Mouse (Mus musculus) gonadal fat pad, adult 2 months (tissue): ENCODE results near the gene Syce3. TPM values are rescaled to one million over a fixed set of nuclear protein-coding genes. Genes with fewer than 3 reads are reported as not detected.
"Not testable (repeated sequence)": the region's sequence is repeated elsewhere in the genome, so short reads cannot be mapped to it uniquely, and the experiment has no call there.

Source experiments
- DNase-seq: peaks from one replicate; pipeline ENCODE4 v3.0.0-alpha.2; 2012; ENCODE audit warnings: low read depth
- polyA plus RNA-seq: library from polyadenylated mRNA; depleted of rRNA; stranded (reverse); fragments of >200 nt; gene quantifications from 2 replicates; pipeline ENCODE4 v1.2.3, GENCODE M21; 2012; rRNA removed

The Syce3 gene
- polyA plus RNA-seq: not detected in 2 replicates

GRCm38 (mm10) chr15:89410118-89410517 lies at the start of gene Syce3:
Gene Syce3 (minus strand): TSS chr15:89410503.
- DNase-seq: no peak

GRCm38 (mm10) chr15:89459821-89460220 lies 49.5 kb upstream of the Syce3 start:
- DNase-seq: no peak

GRCm38 (mm10) chr15:89458942-89459341 lies 48.6 kb upstream of the Syce3 start:
- no peak for DNase-seq

- no peak for DNase-seq
Observed at GRCm38 (mm10) chr15:89455642-89456041, 45.3 kb upstream of the Syce3 start.

- no peak for DNase-seq
Observed at GRCm38 (mm10) chr15:89454857-89455256, 44.6 kb upstream of the Syce3 start.

GRCm38 (mm10) chr15:89453865-89454478 lies 43.7 kb upstream of the Syce3 start, which contains the start of gene Mapk8ip2:
Gene Mapk8ip2 (plus strand): TSS chr15:89453913.
- no peak for DNase-seq

- no peak for DNase-seq
Observed at GRCm38 (mm10) chr15:89452906-89453864, 42.9 kb upstream of the Syce3 start.

- no peak for DNase-seq
Observed at GRCm38 (mm10) chr15:89442486-89443070, 32.3 kb upstream of the Syce3 start.

- DNase-seq: no peak
Observed at GRCm38 (mm10) chr15:89435878-89436277, 25.6 kb upstream of the Syce3 start.

GRCm38 (mm10) chr15:89434136-89434535 lies 23.8 kb upstream of the Syce3 start:
- no peak for DNase-seq

- no peak for DNase-seq
Observed at GRCm38 (mm10) chr15:89432946-89433345, 22.6 kb upstream of the Syce3 start.

GRCm38 (mm10) chr15:89431806-89432205 lies 21.5 kb upstream of the Syce3 start:
- no peak for DNase-seq

GRCm38 (mm10) chr15:89431271-89431670 lies 21.0 kb upstream of the Syce3 start:
- no peak for DNase-seq

- DNase-seq: not testable (repeated sequence)
Observed at GRCm38 (mm10) chr15:89430771-89431170, 20.5 kb upstream of the Syce3 start.

- DNase-seq: no peak
Observed at GRCm38 (mm10) chr15:89430341-89430740, 20.0 kb upstream of the Syce3 start.

GRCm38 (mm10) chr15:89429352-89430221 lies 19.3 kb upstream of the Syce3 start, which contains the start of the genes C730034F03Rik, Gm44502 and Chkb:
Gene C730034F03Rik (plus strand): TSS chr15:89429589.
Gene Gm44502 (minus strand): TSS chr15:89429696.
Gene Chkb (minus strand): TSS chr15:89429908.
- peak; percentile 76 for DNase-seq

- DNase-seq: no peak
Observed at GRCm38 (mm10) chr15:89428821-89429351, 18.6 kb upstream of the Syce3 start.

GRCm38 (mm10) chr15:89428136-89428790 lies 18.0 kb upstream of the Syce3 start:
- DNase-seq: no peak

GRCm38 (mm10) chr15:89426716-89427115 lies 16.4 kb upstream of the Syce3 start:
- DNase-seq: no peak

GRCm38 (mm10) chr15:89425711-89426121 lies 15.4 kb upstream of the Syce3 start, which contains the start of gene Cpt1b:
Gene Cpt1b (minus strand): TSS chr15:89425863.
- no peak for DNase-seq
